Mouse (Mus musculus) layer of hippocampus, postnatal 36 days (tissue): ENCODE data around the gene Ccdc24. TPM values are rescaled to one million over a fixed set of nuclear protein-coding genes. Genes with fewer than 3 reads are reported as not detected.

Experiments used
- DNase-seq, 2 experiments: peaks; one replicate each; pipeline ENCODE4 v3.0.0; 2022
- total RNA-seq, 2 experiments: library from RNA; stranded (reverse); gene quantifications; 2 replicates each; pipeline ENCODE4 v1.2.3; 2021

Gene Ccdc24
- total RNA-seq = 1 to 10 TPM in 1 of 2 experiments, under 1 TPM in 1; 0.52 to 1.5 TPM

DNA sequence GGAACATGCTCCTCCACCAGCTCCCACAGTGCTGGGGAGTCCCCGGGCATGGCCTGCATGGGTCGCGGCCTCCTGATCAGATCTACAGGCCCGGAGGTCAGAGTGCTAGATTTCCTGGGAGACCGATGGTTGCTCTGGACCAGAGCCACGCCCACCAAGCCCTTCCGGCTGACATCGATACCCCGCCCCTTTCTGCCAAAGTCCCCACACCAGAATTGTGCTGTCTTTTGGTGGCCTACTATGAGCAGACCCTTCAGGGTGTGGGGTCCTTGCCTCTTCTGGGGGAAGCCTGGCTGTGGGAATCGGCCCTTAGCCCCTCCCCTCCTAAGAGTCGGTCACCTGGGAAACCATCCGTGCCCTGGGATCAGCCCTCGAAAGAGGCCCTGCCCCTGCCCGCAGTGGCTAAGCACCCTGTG is at the start of gene Ccdc24:
Gene Ccdc24, minus strand, starts transcription at position 87 of the 416 bp plus-strand sequence.
- DNase-seq = no peak

DNA sequence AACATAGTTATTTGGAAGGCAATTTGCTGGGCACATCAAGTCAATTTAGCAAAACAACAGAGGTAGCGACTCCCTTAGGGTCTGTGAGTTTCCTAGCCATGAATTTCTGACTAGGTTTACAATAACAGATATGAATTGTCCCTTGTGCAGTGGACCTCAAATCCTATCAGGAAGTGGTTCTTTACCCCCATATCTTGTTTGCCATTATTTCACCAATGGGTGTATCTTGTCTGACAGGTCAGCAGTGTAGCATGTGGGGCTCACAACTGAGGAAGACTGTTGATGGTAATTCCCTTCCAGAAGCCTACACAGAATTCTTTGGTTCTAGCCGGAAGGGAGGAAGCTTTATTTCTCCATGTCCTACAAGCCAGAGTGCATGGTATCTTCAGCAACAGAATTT is 49.0 kb upstream of the Ccdc24 start:
- no peak for DNase-seq

GRCm38 (mm10) chr4:117918762-117919161 is 46.4 kb upstream of the Ccdc24 start:
- DNase-seq = no peak

GRCm38 (mm10) chr4:117918261-117918660 is 45.9 kb upstream of the Ccdc24 start:
- DNase-seq = no peak

- DNase-seq = no peak
These were observed 45.5 kb upstream of the Ccdc24 start for GRCm38 (mm10) chr4:117917847-117918246.

- DNase-seq = no peak
These were observed 45.0 kb upstream of the Ccdc24 start for GRCm38 (mm10) chr4:117917402-117917801.

DNA sequence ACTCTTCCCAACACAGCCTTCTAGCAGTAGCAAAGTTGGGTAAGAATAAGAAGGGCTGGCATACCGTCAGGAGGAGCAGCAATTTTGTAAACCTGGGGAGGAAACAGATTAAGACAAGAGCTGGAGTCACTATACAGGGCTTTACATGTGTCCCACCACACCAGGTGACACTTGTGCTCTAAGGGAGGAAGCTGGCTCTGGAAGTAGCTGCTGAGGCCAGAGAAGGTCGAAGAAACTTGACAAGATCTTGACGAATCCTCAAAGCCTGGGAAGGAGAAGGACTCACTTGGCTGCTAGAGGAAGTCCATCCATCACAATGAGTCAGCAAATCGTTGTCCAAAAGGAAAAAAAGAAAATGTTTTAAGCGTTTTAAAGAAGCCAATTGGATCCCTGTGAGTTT is 44.0 kb upstream of the Ccdc24 start:
- no peak for DNase-seq

DNA sequence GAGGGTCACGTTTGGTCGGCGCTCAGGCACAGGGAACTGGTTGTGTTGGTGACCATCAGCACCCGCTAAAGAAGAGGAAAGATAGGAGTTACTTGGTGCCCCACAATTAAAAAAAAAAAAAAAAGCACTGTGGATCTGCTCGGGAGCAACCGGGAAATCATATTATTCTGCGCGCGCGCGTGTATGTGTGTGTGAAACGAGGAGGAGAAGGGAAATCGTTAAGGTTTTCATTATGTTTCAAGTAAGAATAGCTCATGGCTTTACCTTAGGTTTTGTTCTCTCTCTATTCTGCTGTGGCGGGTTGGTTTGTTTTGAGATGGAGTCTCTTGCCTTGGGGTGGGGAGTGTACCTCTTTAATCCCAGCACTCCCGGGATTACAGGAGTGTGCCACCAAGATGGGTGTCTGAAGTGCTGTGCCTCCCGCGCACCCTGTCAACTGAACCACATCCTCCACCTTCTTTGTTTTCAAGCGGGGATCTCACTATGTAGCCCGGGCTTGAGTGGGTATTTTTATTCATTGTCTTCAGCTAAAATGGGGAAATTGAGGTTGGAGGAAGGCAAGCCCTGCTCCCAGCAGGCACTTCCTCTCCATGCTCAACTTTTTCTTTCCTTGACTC is 43.2 kb upstream of the Ccdc24 start:
- no peak for DNase-seq

DNA sequence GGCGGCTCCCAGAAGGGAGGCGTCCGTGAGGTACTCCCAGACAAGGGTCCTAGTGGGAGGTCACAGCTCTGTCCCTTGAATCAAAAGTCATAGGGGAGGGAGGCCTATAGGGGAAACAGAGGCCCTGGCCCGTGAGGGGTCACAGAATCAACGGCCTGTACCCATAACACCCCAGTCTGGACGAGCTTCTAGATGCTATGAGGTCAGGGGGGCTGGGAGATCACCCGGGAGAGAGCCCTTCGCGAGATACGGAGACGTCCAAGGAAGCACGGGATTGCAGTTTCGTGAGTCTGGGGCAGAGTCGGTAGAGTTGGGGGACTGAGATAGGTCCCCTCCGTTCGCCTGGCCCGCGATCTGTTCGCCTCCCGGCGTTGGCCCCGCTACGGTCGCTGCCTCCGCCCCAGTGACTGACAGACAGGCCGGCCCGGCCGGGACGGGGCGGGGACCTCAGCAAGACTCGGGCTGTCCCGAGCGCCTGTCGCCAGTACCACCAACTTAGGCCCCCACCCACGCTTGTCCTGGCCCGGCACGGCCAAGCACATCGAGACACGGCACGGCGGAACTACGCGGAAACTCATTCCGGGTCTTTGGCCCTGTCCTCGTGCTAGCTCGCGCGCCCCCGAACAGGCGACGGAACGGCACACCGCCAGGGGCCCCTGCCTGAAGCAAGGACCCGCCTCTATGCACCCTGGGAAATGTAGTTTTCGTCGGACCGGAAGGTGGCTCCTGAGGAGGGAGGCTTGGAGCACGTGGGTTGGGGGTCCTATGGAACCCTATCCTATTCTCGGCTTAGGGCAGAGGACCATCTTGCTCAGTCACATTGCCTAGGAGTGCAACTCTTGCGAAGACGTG is 42.5 kb upstream of the Ccdc24 start, which contains the start of gene Ipo13:
Gene Ipo13, minus strand, starts transcription at position 409 of the 852 bp plus-strand sequence.
- peak; percentile 95 to 97 for DNase-seq

GRCm38 (mm10) chr4:117914031-117914430 is 41.7 kb upstream of the Ccdc24 start:
- DNase-seq = no peak

DNA sequence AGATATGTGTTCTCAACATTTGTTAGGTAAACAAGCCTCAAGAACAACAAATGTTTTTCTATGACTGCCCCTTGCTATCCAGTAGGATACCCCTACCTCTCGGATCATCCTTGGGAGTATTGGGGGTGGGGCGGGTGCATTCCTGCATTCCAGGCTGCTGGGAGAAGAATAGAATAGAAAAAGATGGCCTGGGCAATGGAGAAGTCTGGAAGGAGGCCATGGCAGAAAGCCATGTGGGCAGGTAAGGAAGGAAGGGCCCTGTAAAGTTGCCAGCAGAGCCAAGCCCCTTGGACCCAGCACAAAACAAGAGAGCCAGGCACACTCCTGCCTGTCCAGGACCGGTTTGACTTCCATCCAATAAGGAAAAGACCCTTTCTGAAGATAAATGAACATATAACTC is 41.1 kb upstream of the Ccdc24 start:
- no peak for DNase-seq

- DNase-seq = no peak
These were observed 40.4 kb upstream of the Ccdc24 start for GRCm38 (mm10) chr4:117912685-117913273.

GRCm38 (mm10) chr4:117912131-117912561 is 39.8 kb upstream of the Ccdc24 start:
- no peak for DNase-seq

DNA sequence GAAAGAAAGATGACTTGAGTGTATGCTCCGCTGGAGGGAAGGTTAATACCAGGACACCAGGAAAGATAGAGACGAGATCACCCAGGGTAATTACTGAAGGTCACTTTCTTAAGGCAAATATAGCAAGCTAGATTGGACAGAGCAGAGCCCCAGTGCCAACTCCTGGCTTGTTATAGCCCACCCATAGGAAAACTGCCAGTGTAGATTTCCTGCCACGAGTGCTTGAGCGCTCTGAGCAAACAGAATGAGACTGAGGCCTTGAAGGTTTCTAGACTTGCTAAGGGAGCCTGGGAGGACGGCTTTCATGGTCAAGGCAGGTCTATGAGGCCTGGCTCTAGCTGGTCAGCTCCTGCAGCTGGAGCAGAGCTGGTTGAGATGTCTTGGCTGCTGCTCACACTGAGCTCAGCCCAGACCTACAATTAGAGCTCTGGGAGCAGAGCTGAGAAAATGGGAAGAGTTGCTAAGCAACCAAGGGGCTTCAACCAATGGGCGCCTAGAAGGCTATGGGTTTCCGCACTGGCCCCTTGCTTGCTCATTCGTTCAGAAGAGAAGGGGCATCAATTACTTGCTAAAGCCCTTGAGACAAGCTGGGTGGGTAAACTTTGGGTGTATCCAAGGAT is 36.6 kb upstream of the Ccdc24 start:
- no peak for DNase-seq

- DNase-seq = no peak
These were observed 33.8 kb upstream of the Ccdc24 start for GRCm38 (mm10) chr4:117906196-117906595.

DNA sequence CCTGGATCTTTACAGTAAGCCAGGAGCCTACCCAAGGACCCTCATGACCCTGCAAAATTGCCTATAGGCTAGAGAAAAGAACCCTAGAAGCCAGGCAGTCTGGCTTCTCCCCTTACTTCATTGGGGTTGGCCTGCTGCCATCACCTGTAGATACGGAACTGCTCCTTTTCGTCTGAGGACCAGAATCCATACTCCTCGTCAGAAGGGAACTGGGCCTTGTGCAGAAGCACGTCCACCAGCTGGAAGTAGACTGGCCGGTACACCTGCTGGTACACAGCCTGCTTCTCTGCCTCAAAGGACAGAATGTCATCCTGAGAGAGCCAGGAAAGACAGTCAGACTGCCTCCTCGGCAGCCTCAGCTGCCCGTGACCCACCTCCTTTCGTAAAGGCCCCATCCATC is 32.4 kb upstream of the Ccdc24 start:
- no peak for DNase-seq

- DNase-seq = no peak
These were observed 31.7 kb upstream of the Ccdc24 start for GRCm38 (mm10) chr4:117904094-117904493.

- no peak for DNase-seq
These were observed 25.8 kb upstream of the Ccdc24 start for GRCm38 (mm10) chr4:117898111-117898510.

- DNase-seq = no peak
These were observed 23.7 kb upstream of the Ccdc24 start for GRCm38 (mm10) chr4:117896031-117896430.

- no peak for DNase-seq
These were observed 23.0 kb upstream of the Ccdc24 start for GRCm38 (mm10) chr4:117895339-117895738.

- DNase-seq = no peak
These were observed 22.2 kb upstream of the Ccdc24 start for GRCm38 (mm10) chr4:117894601-117895000.

- DNase-seq = no peak
These were observed 21.0 kb upstream of the Ccdc24 start for GRCm38 (mm10) chr4:117893376-117893775.

DNA sequence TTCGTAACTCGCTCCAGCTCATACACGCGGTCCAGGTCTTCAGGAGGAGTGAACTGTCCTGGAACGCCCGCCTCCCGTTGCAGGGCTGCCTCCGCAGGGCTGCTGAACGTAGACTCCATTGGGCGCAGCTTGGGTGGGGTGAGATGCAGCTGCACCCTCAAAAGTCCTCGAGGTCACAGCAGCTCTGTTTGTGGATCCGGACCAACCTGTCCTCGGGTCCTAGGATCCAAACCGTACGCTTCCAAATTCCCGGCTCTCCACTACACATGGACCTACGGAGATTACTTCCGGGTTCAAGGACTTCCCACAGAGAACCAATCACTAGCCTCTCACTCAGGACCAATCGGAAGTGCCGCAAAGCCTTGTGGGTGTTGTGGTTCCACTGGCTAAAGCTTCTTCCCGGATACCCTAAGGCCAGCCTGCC is 19.4 kb upstream of the Ccdc24 start, which contains the start of gene Dph2:
Gene Dph2, minus strand, starts transcription at position 295 of the 424 bp plus-strand sequence.
- DNase-seq = peak; percentile 78 to 81
